Mouse (Mus musculus) lung, adult 2 months (tissue): ENCODE data around the gene Hist1h2ac.

Experiments used
- CTCF ChIP-seq: fragments of 200-500 bp; IDR thresholded peaks from 2 replicates; pipeline ENCODE4 v1.5.1; 2011; ENCODE audit warnings: mild to moderate bottlenecking, low read length, control low read depth; ENCODE audit not compliant: insufficient read depth
- POLR2A ChIP-seq: fragments of 200-500 bp; IDR thresholded peaks from 2 replicates; pipeline ENCODE4 v1.6.1; 2011; ENCODE audit warnings: low read depth, mild to moderate bottlenecking, control low read depth, low read length, borderline replicate concordance; ENCODE audit errors: extremely low read depth

- TF ChIP-seq CTCF = no peak
- no peak for TF ChIP-seq POLR2A
Observed at GRCm38 (mm10) chr13:23709714-23710373, 26.1 kb upstream of the Hist1h2ac start.
